In the genomic region with DNA sequence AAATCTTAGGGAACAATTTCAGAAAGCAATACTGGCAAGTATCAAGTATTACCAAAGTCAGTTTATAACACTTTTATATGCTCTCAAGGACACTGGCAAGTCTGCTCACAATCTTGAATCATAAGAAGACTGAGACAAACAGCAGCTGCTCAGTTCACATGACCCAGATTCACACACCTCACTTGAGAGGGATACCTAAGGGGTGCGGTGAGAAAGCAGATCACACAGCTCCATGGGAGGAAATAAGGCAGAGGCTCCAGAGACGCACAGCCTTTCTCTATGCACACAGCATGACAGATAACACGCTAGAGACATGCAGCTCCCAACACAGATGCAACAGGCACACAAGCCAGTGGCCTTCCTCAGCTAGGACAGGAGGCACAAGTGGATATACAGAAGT, we compare ENCODE assay signal across 22 mouse cellular contexts. TPM values are rescaled to one million over a fixed set of nuclear protein-coding genes. Genes with fewer than 3 reads are reported as not detected.
A peak's percentile ranks its signal among the peaks of the same experiment; 100 is the strongest.
DNase-seq lines count a peak whose midpoint lies in the region; ATAC-seq and TF ChIP-seq lines count a peak whose summit lies in the region.
"Had no signal": no experiment of that assay in that cellular context is flagged by ENCODE, and none has a peak within 500 bp of the region (broad histone marks: within the 10 kb centered on the region; RNA-seq: fewer than 3 reads in every experiment).

No protein-coding gene starts in this region.

- H3K4me3 ChIP-seq in left cerebral cortex, adult 2 months: no peak overlapping the region
- H3K4me3 ChIP-seq in forebrain, embryonic 16.5 days (replicated peaks; ENCODE audit: low read length): no peak overlapping the region
- H3K4me3 ChIP-seq: embryonic facial prominence, embryonic 13.5 days; hindbrain, embryonic 10.5 days; intestine, embryonic 15.5 days; midbrain, embryonic 15.5 days; neural tube, embryonic 12.5 days had no signal

- 83% methylated on average over 3 of the region's 3 CpGs for WGBS in forebrain, embryonic 16.5 days

- no peak for TF ChIP-seq CTCF in left cerebral cortex, adult 2 months (IDR thresholded peaks at IDR 0.05)

- intact Hi-C loops in left cerebral cortex, adult 2 months (cut with DNase I): no loop called here

- H3K9ac ChIP-seq in forebrain, embryonic 16.5 days (replicated peaks; ENCODE audit: low read depth, low read length): no peak overlapping the region
- H3K9ac ChIP-seq: embryonic facial prominence, embryonic 13.5 days; intestine, embryonic 15.5 days; midbrain, embryonic 15.5 days; neural tube, embryonic 12.5 days had no signal

- no peak overlapping the region for H3K4me2 ChIP-seq in forebrain, embryonic 16.5 days (ENCODE audit: low read length)
- H3K4me2 ChIP-seq: embryonic facial prominence, embryonic 13.5 days; heart, embryonic 11.5 days; intestine, embryonic 15.5 days; midbrain, embryonic 15.5 days; neural tube, embryonic 12.5 days had no signal

- no peak for ATAC-seq in forebrain, embryonic 16.5 days
- ATAC-seq: activated CD4-positive, CD25-positive, alpha-beta regulatory T cell, adult 4 months; forebrain, embryonic 14.5 days; hindbrain, embryonic 16.5 days; intestine, embryonic 15.5 days; midbrain, embryonic 15.5 days had no signal

- H3K27me3 ChIP-seq in forebrain, embryonic 16.5 days (replicated peaks; ENCODE audit: control insufficient read depth, insufficient read depth, low read length): no peaks in the 10 kb centered on the region
- H3K27me3 ChIP-seq: embryonic facial prominence, embryonic 13.5 days; intestine, embryonic 15.5 days; midbrain, embryonic 15.5 days; neural tube, embryonic 12.5 days had no signal

- H3K27ac ChIP-seq in left cerebral cortex, adult 2 months: peak overlapping the region; percentile 15; the same call in 1 of the 2 replicates
- H3K27ac ChIP-seq in forebrain, embryonic 16.5 days (ENCODE audit: low read length): no peak overlapping the region
- H3K27ac ChIP-seq: embryonic facial prominence, embryonic 13.5 days; hindbrain, embryonic 10.5 days; intestine, embryonic 15.5 days; midbrain, embryonic 15.5 days; neural tube, embryonic 12.5 days had no signal

- peaks cover 3% of the 10 kb centered on the region; the same call in 1 of the 2 replicates for H3K36me3 ChIP-seq in forebrain, embryonic 16.5 days (ENCODE audit: control insufficient read depth, insufficient read depth)

- no peaks in the 10 kb centered on the region for H3K9me3 ChIP-seq in forebrain, embryonic 16.5 days (ENCODE audit: control insufficient read depth, low read length)
- H3K9me3 ChIP-seq: embryonic facial prominence, embryonic 13.5 days; hindbrain, embryonic 10.5 days; intestine, embryonic 15.5 days; midbrain, embryonic 15.5 days; neural tube, embryonic 12.5 days had no signal

- no peaks in the 10 kb centered on the region for H3K4me1 ChIP-seq in forebrain, embryonic 16.5 days (replicated peaks; ENCODE audit: control insufficient read depth, insufficient read depth, low read length)
- H3K4me1 ChIP-seq: hindbrain, embryonic 10.5 days; midbrain, embryonic 15.5 days; neural tube, embryonic 12.5 days had no signal

- no peak for DNase-seq in left cerebral cortex, adult 2 months (ENCODE audit: extremely low spot score in 1 of 2, low spot score in 2 of 2)
- DNase-seq in left cerebral cortex, adult 11 months (ENCODE audit: low spot score): no peak
- peak; percentile 61 for DNase-seq in brain, adult 2 months (ENCODE audit: low read depth, low spot score)
- peak; percentile 21 for DNase-seq in retina, embryonic 14.5 days (ENCODE audit: low spot score)
- DNase-seq in thymus, postnatal 14 days: peak; percentile 69
- DNase-seq in adrenal gland, adult 18-20 months (ENCODE audit: low spot score in 2 of 2): no peak
- DNase-seq: adrenal gland, postnatal 10 days; cerebellum, adult 8-10 months; cerebellum, postnatal 36 days; embryo, embryonic 11 days; layer of hippocampus, adult 9-11 months; lung, postnatal 10 days had no signal

RNA-seq across cellular contexts. Expression of a gene that starts 45.8 kb away (rescaled TPM):
- total RNA-seq in left cerebral cortex, adult 2 months (2021): 10 to 100 TPM; 76.0 to 85.1 TPM
- polyA plus RNA-seq in forebrain, embryonic 16.5 days (2015; fragmentation: Nextera tagmentation; extraction: Ambion mirVana): 68.4 and 73.4 TPM in 2 replicates
- total RNA-seq in adrenal gland, adult 18-20 months (2021): 100 to 1,000 TPM in 1 of 2 experiments, 10 to 100 TPM in 1; 82.6 to 101 TPM

Comparison
In these comparisons a context has a peak if more than half of its experiments do, and no peak if none do; other contexts are left out.
1. DNase-seq: peak in brain, adult 2 months (single experiment), retina, embryonic 14.5 days (single experiment) and thymus, postnatal 14 days (single experiment); none in left cerebral cortex, adult 2 months (0 of 2), left cerebral cortex, adult 11 months (single experiment) and adrenal gland, adult 18-20 months (0 of 2).